Mouse (Mus musculus) mature B cell (primary cell): ENCODE measurements around the gene Capza2.

ENCODE experiments used
- in situ Hi-C: fragments of 300-500 bp; cut with MboI; formaldehyde crosslinking; loops from 2 replicates; pipeline ENCODE4 v1.14.3; 2019

The Capza2 gene

DNA sequence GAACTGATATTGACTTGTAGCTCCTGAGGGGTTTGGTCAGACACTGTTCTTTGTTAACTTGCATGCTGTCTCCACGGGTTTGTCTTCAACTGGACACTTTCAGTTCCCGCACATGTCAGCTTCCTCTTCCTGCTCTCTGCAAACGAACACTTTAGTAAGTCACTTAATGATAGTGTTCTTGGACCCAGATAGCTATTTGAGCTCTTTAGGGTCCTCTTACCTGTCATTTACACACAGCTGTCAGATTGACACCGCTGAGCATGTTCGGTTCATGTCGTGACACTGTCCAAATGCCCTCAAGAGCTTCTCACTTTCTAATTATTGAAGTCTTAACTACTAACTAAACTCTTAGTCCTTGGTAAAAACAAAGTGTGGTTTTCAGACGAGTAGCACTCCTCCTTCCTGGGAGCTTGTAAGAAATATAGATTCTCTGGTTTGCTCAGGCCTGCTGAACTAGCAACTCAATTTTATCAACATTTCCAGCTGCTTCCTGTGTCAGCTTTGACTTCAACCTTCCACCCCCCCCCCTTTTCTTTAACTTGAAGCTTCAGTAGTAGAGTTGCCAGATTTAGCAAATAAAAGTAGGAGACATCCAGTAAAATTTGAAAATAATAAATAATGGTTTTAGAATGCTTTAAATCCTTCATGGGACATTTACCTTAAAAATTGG lies at the start of gene Capza2:
TSS of gene Capza2 (plus strand) at position 620 of the 670 bp plus-strand sequence.
- in situ Hi-C loops, result no loop called here

GRCm38 (mm10) chr6:17589049-17589952 lies 46.7 kb upstream of the Capza2 start:
- in situ Hi-C loops, result no loop called here

DNA sequence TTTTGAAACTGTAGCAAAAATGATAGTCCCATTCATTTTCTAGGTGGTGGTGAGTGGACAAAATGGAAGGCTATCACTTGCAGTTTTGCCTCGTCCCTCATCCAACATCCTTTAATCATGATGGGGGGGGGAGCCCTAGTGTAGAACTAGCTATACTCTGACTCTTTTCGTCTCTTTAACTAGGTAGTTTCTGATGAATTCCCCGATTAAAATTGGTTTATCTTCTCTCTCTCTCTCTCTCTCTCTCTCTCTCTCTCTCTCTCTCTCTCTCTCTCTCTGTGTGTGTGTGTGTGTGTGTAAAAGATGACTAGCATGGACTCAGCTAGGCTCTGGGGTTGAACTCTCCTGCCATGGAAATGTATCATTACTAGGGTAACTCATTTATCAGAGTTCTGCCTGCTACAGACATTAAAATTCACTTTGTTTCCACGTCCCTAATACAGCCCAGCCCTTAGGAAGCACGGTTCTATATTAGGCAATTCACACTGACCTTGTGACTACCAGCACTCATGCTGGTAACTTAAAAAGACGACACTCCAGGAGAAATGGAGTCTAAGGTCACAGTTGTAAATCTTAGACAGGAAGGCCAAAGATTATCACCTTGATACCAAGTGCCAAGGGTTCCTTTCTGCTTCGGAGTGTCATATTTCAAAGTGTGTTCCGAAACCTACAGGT lies 45.9 kb upstream of the Capza2 start:
- in situ Hi-C loops, result no loop called here

- in situ Hi-C loops, result no loop called here
Measured at GRCm38 (mm10) chr6:17593971-17594370, 42.1 kb upstream of the Capza2 start.

DNA sequence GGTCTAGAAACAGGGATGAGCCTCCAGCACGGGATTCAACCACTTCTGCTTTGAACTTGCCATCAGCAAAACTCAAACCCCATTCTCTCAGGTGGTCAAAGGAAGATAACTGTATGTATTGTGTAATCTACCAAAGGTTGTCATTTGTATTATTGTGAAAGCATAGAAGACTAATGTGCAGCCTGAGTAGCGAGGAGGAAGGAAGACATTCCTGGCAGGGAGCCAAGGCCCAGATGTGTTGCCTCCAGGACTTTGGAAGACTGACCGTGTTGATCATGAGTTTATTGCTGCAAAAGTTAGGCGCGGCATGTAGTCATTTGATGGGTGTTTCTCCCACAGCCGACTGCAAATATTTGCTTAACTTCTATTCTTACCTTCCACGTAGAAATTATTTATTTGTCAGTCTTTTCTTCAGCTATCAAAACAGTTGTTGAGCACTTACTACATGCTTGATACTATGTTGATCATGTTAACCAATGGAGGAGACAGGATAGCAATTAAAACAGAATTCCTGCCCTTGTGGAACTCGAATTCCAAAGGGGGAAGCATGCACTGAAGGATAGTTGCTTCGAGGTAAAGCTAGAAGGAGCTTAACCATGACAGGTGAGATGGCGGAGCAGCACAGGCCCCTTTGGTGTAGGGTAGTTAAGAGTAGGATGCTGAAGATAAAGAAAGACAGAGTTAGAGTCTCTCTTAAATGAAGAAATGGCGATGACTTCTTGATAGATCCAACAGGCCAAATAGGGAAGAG lies 40.1 kb upstream of the Capza2 start:
- in situ Hi-C loops, result no loop called here

GRCm38 (mm10) chr6:17599373-17599772 lies 36.7 kb upstream of the Capza2 start:
- in situ Hi-C loops, result no loop called here

- in situ Hi-C loops, result no loop called here
Measured at GRCm38 (mm10) chr6:17601526-17601925, 34.5 kb upstream of the Capza2 start.

DNA sequence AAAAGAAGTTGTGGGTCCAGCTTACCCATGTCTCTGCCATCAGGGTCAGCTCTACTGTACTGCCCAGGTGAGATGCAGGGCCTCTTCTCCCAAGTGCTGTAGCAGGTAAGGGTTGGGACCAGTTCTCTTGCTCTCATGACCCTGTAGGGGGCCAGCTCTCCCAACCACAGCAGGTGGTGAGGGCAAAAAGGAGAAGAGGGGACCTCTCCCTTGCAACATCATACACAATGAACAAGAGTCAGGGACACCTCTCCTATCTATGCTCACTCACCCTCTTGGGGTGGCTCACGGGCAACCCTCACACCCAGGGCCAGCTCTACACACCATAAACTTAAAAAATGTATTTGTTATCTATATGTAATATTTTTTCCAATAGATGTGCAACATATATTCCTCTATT lies 29.1 kb upstream of the Capza2 start:
- in situ Hi-C loops, result no loop called here

GRCm38 (mm10) chr6:17611352-17612010 lies 24.6 kb upstream of the Capza2 start:
- in situ Hi-C loops, result no loop called here

DNA sequence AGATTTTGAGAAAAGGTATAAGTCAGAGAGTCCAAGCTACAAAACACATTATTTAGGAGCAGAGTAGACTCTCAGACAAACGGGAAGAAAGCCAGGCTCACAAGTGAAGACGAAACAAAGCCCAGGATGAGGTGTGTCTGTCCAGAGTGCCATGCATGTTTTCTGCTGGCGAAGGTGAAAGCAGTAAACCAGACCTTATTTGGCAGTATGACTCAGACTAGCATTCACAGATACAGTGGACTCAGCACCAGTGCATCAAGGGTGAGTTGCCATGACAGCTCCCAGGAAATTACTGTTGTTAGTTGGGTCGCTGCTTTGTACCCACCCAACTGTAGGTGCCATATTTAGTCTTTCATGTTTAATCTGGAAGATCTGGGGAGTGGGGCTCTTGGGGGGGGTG lies 23.4 kb upstream of the Capza2 start:
- in situ Hi-C loops, result no loop called here

DNA sequence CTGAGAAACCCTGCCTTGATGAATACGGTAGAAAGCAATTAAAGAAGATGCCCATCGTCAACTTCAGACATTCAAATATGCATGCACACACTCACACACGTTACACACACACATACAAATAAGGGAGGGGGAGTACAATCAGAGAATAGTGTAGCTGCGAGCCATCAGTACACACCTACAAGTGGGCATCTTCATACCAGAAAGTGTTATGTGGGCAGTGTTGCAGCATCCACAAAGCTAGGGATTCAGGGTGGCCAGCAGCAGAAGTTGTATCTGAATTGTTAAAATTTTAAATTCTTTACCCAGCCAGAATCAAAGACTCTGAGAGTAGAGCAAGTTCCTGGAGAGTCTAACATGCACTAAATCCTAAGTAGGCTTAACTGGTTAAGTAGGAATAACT lies 15.2 kb upstream of the Capza2 start:
- in situ Hi-C loops, result no loop called here

DNA sequence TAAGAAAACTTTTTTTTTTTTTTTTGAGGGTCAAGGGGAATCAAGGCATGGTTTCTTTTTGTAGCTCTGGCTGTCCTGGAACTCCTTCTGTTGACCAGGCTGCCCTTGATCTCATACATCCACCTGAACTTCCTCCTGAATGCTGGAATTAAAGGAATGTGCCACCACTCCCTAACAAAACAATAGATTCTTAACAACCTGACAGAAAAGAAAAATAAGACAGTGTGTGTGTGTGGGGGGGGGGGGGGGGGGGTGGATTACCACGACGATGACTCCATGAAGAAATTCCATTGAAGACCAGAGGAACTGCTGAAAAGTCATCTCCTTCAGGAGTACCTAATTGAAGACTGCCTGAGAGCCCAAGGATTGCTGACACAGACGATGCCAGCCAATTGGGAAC lies 14.6 kb upstream of the Capza2 start:
- in situ Hi-C loops, result no loop called here

DNA sequence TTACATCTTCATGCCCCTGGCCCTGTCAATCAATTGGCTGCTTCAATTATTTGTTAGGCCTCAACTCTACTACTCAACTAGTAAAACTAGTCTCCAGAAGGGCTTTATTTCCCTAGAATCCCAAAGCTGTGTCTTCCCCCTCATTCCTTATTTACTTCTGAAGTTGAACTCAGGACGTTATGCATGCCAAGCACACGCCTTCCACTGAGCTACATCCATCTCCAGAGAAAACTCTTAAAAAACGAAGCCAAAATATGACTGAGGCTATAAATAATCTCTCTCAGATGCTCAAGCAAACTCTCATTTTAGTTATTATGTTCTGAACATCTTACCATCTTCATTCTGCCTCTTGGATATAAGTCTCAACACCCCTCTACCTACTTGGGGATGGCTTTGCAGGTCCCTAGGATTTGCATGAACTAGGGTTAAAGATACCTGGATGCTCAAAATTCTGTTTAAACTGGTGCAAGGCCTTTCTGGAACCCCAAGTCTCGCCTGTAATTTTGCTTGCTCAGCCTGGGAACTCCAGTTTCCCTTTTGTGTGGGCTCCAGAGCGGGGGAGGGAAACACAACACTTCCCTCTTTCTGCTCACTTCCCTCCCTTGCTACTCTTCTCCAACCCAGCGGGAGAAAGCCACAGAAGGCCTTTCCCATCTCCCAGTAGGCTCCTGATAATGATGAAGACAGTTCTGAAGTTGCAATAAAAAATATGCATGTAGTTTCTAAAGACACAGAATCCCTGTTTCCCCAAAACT lies 7.2 kb upstream of the Capza2 start:
- in situ Hi-C loops, result no loop called here

DNA sequence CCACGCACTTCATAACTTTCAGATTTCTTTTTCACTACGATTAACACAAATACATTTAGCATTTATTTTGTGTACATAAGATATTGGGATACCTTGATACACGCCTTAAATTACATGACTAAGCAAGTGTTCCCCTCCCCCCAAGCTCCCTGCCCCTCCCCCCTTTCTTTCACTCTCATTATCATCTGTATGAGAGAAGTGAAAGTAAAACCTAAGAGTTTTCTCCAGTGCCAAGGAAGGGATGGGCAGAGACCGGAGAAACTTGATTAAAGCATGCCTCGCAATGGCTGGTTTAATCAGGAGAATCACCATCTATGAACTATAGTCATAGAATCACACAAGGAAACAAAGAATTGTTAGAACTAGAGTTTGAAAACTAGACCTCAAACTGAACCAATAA lies 6.3 kb upstream of the Capza2 start:
- in situ Hi-C loops, result no loop called here

GRCm38 (mm10) chr6:17631611-17632010 lies 4.4 kb upstream of the Capza2 start:
- in situ Hi-C loops, result no loop called here

GRCm38 (mm10) chr6:17633819-17634218 lies 2.2 kb upstream of the Capza2 start:
- in situ Hi-C loops, result no loop called here

- in situ Hi-C loops, result no loop called here
Measured at GRCm38 (mm10) chr6:17634992-17635391, 1.0 kb upstream of the Capza2 start.

DNA sequence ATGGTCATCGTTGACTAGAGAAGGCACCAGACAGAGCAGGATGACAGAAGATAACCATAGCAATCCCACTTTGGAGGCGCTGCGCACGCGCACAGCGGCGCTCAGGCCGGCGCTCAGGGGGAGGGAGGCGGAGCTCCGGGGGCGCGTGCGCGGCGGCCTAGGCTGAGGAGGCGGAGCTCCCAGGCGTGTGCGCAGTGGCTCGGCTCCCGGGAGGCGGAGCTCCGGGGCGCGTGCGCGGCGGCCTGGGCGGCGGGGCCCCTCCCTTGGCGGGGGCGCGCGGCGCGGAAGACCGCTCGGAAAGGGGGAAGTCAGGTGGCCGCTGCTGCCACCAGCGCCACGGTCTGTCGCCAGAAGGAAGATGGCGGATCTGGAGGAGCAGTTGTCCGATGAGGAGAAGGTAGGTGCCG lies 733 bp downstream of the Capza2 start:
- in situ Hi-C loops, result no loop called here

GRCm38 (mm10) chr6:17637205-17638203 lies 1.5 kb downstream of the Capza2 start:
- in situ Hi-C loops, result no loop called here
